Mouse (Mus musculus) midbrain, embryonic 12.5 days (tissue): ENCODE data around the gene Atmin. TPM values are rescaled to one million over a fixed set of nuclear protein-coding genes. Genes with fewer than 3 reads are reported as not detected.

Experiments
- ATAC-seq: fragments of 200-750 bp; cut with Nextera tagmentation; 2 replicates; pipeline ENCODE4 v1.8.0; 2017; ENCODE audit warnings: low read depth, moderate TSS enrichment, moderate library complexity; ENCODE audit not compliant: low FRiP score
- H3K27ac ChIP-seq: fragments of 300-500 bp; sonication (generic); replicated peaks from 2 replicates; pipeline ENCODE4 v1.5.1; 2016; ENCODE audit warnings: mild to moderate bottlenecking
- H3K27me3 ChIP-seq: fragments of 300-500 bp; sonication (generic); 2 replicates; pipeline ENCODE4 v1.6.1; 2016; ENCODE audit warnings: mild to moderate bottlenecking
- H3K36me3 ChIP-seq: fragments of 300-500 bp; sonication (generic); 2 replicates; pipeline ENCODE4 v1.6.1; 2016
- H3K4me1 ChIP-seq: fragments of 300-500 bp; sonication (generic); 2 replicates; pipeline ENCODE4 v1.6.1; 2016
- H3K4me2 ChIP-seq: fragments of 300-500 bp; sonication (generic); replicated peaks from 2 replicates; pipeline ENCODE4 v1.6.1; 2016; ENCODE audit warnings: mild to moderate bottlenecking, moderate library complexity
- H3K4me3 ChIP-seq: fragments of 300-500 bp; sonication (generic); 2 replicates; pipeline ENCODE4 v1.5.1; 2016; ENCODE audit warnings: mild to moderate bottlenecking
- H3K9ac ChIP-seq: fragments of 300-500 bp; sonication (generic); replicated peaks from 2 replicates; pipeline ENCODE4 v1.6.1; 2016; ENCODE audit warnings: mild to moderate bottlenecking, moderate library complexity
- H3K9me3 ChIP-seq: fragments of 300-500 bp; sonication (generic); 2 replicates; pipeline ENCODE4 v1.6.1; 2016; ENCODE audit warnings: mild to moderate bottlenecking
- WGBS: fragments of 180-500 bp; shearing (Covaris S2); methylation state at CpG from one replicate; pipeline ENCODE4 v1.1.7; 2016; 5-methylcytosine and 5-hydroxymethylcytosine counted together
- polyA plus RNA-seq: library from polyadenylated mRNA; unstranded; fragments of >200 nt; fragmentation: Nextera tagmentation; extraction: Ambion mirVana; gene quantifications from 2 replicates; pipeline ENCODE4 v1.2.1, GENCODE M21; 2016

Atmin gene
- 17.7 and 20.8 TPM in 2 replicates for polyA plus RNA-seq

DNA sequence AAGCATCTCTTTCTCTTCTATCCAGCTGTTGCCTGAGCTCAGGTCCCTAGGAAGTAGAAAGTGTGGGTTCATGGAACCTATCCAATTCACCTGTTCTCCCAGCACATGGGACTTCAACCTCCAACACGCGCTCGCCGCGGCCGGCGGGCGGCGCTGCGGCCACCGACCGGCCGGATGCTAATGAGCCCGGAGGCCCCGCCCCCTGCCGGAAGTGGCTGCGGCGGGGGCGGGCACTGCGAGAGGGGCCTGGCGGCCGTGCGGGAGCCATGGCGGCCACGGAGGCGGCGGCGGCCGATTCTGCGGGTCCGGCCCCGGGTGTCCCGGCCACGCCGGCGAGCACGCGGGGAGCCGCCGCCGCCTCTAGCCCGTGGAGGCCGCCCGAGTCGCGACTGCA lies at the start of gene Atmin:
Gene Atmin, plus strand, starts transcription at position 233 of the 394 bp plus-strand sequence.
- H3K4me1 ChIP-seq: peaks cover 16% of the 10 kb centered on the region
- H3K9ac ChIP-seq: peak within 1 kb of the TSS; percentile 93
- peak within 1 kb of the TSS; percentile 97 for H3K4me2 ChIP-seq
- peak; percentile 90 for ATAC-seq
- no peaks in the 10 kb centered on the region for H3K9me3 ChIP-seq
- 0 out of 2 replicates have a peak, but pooled peaks cover 10% of the 10 kb centered on the region for H3K36me3 ChIP-seq
- under 1% methylated on average over 25 of the region's 46 CpGs for WGBS
- H3K4me3 ChIP-seq: peak within 1 kb of the TSS; percentile 97
- H3K27me3 ChIP-seq: no peaks in the 10 kb centered on the region
- peak within 1 kb of the TSS; percentile 42 for H3K27ac ChIP-seq

DNA sequence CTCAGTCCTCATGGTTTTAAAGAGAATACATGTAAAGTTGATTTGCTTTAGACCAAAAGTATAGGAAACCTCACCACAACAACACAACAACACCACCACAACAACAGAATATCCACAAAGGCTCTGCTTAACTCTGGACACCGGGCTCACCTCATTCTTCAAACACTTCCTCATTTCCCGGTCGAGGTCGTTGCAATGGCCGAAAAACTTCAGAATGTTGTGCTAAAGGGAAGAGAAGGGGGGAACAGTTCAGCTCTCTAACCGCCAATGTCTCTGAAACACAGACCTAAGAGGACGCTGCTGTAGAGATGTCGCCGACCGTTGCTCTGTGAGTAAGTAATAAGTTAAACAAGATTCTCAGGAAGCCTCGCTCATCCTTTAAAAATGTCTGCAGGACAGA lies 49.3 kb upstream of the Atmin start:
- H3K27me3 ChIP-seq: no peaks in the 10 kb centered on the region
- ATAC-seq: no peak
- WGBS: 86% methylated on average over 11 of the region's 11 CpGs
- no peaks in the 10 kb centered on the region for H3K4me1 ChIP-seq
- H3K4me3 ChIP-seq: no peak overlapping the region
- peaks cover 4% of the 10 kb centered on the region; the same call in 1 of the 2 replicates for H3K9me3 ChIP-seq
- no peak overlapping the region for H3K27ac ChIP-seq
- H3K4me2 ChIP-seq: no peak overlapping the region
- peaks cover 19% of the 10 kb centered on the region for H3K36me3 ChIP-seq
- H3K9ac ChIP-seq: no peak overlapping the region

DNA sequence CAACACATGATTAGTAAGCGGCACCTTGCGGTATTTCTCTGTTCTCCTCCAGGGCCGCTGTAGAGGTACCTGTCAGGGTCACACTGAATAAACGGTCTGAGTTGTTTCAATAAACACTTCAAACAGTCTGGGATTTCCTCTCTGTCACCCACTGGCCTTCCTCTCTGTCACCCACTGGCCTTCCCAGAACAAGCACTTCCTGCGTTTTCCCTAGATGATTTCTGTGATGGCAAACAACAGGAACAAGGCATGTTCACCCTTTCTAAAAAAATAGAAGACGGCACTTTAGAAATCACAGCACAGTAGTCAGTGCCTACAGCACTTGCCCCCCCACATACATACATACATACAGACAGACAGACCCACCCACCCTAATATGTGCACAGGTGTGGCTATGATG lies 47.7 kb upstream of the Atmin start:
- peaks cover 11% of the 10 kb centered on the region for H3K36me3 ChIP-seq
- H3K4me3 ChIP-seq: no peak overlapping the region
- H3K9me3 ChIP-seq: peaks cover 4% of the 10 kb centered on the region; the same call in 1 of the 2 replicates
- H3K9ac ChIP-seq: no peak overlapping the region
- WGBS: 88% methylated on average over 6 of the region's 6 CpGs
- no peaks in the 10 kb centered on the region for H3K27me3 ChIP-seq
- no peak overlapping the region for H3K4me2 ChIP-seq
- no peak overlapping the region for H3K27ac ChIP-seq
- no peaks in the 10 kb centered on the region for H3K4me1 ChIP-seq
- no peak for ATAC-seq

- Histone ChIP-seq H3K27ac (no peak overlapping the region), H3K4me2 (no peak overlapping the region), H3K9ac (no peak overlapping the region), H3K4me1 (no peaks in the 10 kb centered on the region), H3K27me3 (no peaks in the 10 kb centered on the region), H3K4me3 (no peak overlapping the region), H3K9me3 (no peaks in the 10 kb centered on the region), H3K36me3 (peaks cover 12% of the 10 kb centered on the region)
- no peak for ATAC-seq
- WGBS: 93% methylated on average over 4 of the region's 4 CpGs
Observed at GRCm38 (mm10) chr8:116904736-116905135, 38.5 kb upstream of the Atmin start.

- Histone ChIP-seq H3K27me3 (no peaks in the 10 kb centered on the region), H3K9me3 (no peaks in the 10 kb centered on the region), H3K27ac (no peak overlapping the region), H3K4me2 (no peak overlapping the region), H3K9ac (no peak overlapping the region), H3K36me3 (peaks cover 12% of the 10 kb centered on the region), H3K4me1 (no peaks in the 10 kb centered on the region), H3K4me3 (no peak overlapping the region)
- WGBS: 94% methylated on average over 4 of the region's 4 CpGs
- ATAC-seq: no peak
Observed at GRCm38 (mm10) chr8:116905252-116905651, 37.9 kb upstream of the Atmin start.

- Histone ChIP-seq H3K9me3 (no peaks in the 10 kb centered on the region), H3K9ac (no peak overlapping the region), H3K36me3 (peaks cover 14% of the 10 kb centered on the region), H3K27me3 (no peaks in the 10 kb centered on the region), H3K4me1 (no peaks in the 10 kb centered on the region), H3K4me2 (no peak overlapping the region), H3K4me3 (no peak overlapping the region), H3K27ac (no peak overlapping the region)
- 93% methylated on average over 4 of the region's 4 CpGs for WGBS
- no peak for ATAC-seq
Observed at GRCm38 (mm10) chr8:116905836-116906235, 37.4 kb upstream of the Atmin start.

- Histone ChIP-seq H3K4me3 (peak overlapping the region; percentile 85), H3K9ac (peak overlapping the region; percentile 72), H3K9me3 (no peaks in the 10 kb centered on the region), H3K27me3 (no peaks in the 10 kb centered on the region), H3K36me3 (peaks cover 7% of the 10 kb centered on the region; the same call in 1 of the 2 replicates), H3K4me1 (peaks cover 15% of the 10 kb centered on the region), H3K4me2 (peak overlapping the region; percentile 72), H3K27ac (peak overlapping the region; percentile 66)
- WGBS: under 1% methylated on average over 22 of the region's 22 CpGs
- ATAC-seq: peak; percentile 70; the same call in 1 of the 2 replicates
Observed at GRCm38 (mm10) chr8:116921005-116921336, 22.2 kb upstream of the Atmin start.

- peak; percentile 94 for ATAC-seq
- Histone ChIP-seq H3K9ac (peak within 1 kb of the TSS; percentile 72), H3K4me3 (peak within 1 kb of the TSS; percentile 85), H3K27ac (peak within 1 kb of the TSS; percentile 66), H3K27me3 (no peaks in the 10 kb centered on the region), H3K9me3 (no peaks in the 10 kb centered on the region), H3K4me2 (peak within 1 kb of the TSS; percentile 72), H3K4me1 (peaks cover 15% of the 10 kb centered on the region), H3K36me3 (peaks cover 9% of the 10 kb centered on the region; the same call in 1 of the 2 replicates)
- WGBS: under 1% methylated on average over 57 of the region's 57 CpGs
Observed at GRCm38 (mm10) chr8:116921337-116922059, 21.7 kb upstream of the Atmin start, which contains the start of the genes Cmc2 and Cenpn. TSS of gene Cmc2 (minus strand) at chr8:116921455. TSS of gene Cenpn (plus strand) at chr8:116921730.

DNA sequence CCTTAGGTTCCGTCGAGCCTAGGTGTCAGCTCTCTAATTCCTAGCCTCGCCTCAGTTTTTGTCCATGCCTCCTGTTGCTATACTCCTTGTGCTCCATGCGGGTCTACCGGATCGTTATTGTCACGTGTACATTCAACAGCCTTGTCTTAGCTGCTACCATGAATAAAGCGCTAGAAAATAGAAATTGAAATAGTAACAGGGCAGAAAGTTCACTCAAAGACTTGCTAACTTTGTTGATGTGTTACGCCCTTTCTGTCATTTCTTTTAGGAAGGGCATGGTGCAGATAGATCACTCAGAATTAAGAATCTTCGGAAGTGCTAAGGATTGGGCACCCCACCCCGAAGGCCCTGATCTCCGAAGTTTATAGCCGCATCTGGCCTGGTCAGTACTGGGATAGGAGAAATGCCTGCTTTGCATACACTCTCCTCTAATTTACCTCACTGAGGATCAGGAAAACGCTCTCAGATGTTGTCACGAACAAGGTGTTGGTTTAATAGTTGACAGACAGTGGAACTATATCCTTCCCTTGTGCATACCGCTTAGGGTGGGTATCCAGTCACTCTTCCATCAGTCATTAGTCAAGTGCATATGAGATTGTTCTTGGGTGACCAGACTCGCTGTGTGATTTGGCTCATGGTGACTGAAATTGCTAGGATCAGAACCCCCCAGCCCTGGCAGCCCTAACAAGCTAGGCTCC lies 21.0 kb upstream of the Atmin start:
- ATAC-seq: no peak
- Histone ChIP-seq H3K36me3 (peaks cover 16% of the 10 kb centered on the region), H3K27ac (0 out of 2 replicates have a peak overlapping the region, but pooled peaks have one; percentile 66), H3K9ac (peak overlapping the region; percentile 72), H3K4me2 (peak overlapping the region; percentile 72), H3K4me3 (peak overlapping the region; percentile 85), H3K9me3 (no peaks in the 10 kb centered on the region), H3K27me3 (no peaks in the 10 kb centered on the region), H3K4me1 (peaks cover 15% of the 10 kb centered on the region)
- 36% methylated on average over 17 of the region's 17 CpGs for WGBS

- H3K9ac ChIP-seq: no peak overlapping the region
- H3K27me3 ChIP-seq: no peaks in the 10 kb centered on the region
- no peak overlapping the region for H3K4me3 ChIP-seq
- H3K4me1 ChIP-seq: peaks cover 15% of the 10 kb centered on the region
- peaks cover 28% of the 10 kb centered on the region for H3K36me3 ChIP-seq
- no peak overlapping the region for H3K4me2 ChIP-seq
- no peak for ATAC-seq
- H3K27ac ChIP-seq: no peak overlapping the region
- 89% methylated on average over 8 of the region's 8 CpGs for WGBS
- H3K9me3 ChIP-seq: no peaks in the 10 kb centered on the region
Observed at GRCm38 (mm10) chr8:116923526-116923925, 19.7 kb upstream of the Atmin start.

- H3K27me3 ChIP-seq: no peaks in the 10 kb centered on the region
- 81% methylated on average over 9 of the region's 9 CpGs for WGBS
- H3K9ac ChIP-seq: no peak overlapping the region
- ATAC-seq: no peak
- H3K27ac ChIP-seq: no peak overlapping the region
- peaks cover 57% of the 10 kb centered on the region for H3K36me3 ChIP-seq
- H3K4me2 ChIP-seq: no peak overlapping the region
- no peaks in the 10 kb centered on the region for H3K4me1 ChIP-seq
- no peaks in the 10 kb centered on the region for H3K9me3 ChIP-seq
- no peak overlapping the region for H3K4me3 ChIP-seq
Observed at GRCm38 (mm10) chr8:116927880-116928279, 15.3 kb upstream of the Atmin start.

- no peak overlapping the region for H3K27ac ChIP-seq
- WGBS: 90% methylated on average over 5 of the region's 5 CpGs
- H3K27me3 ChIP-seq: no peaks in the 10 kb centered on the region
- H3K9me3 ChIP-seq: no peaks in the 10 kb centered on the region
- no peak overlapping the region for H3K4me2 ChIP-seq
- H3K4me1 ChIP-seq: no peaks in the 10 kb centered on the region
- no peak for ATAC-seq
- H3K36me3 ChIP-seq: peaks cover 64% of the 10 kb centered on the region
- no peak overlapping the region for H3K4me3 ChIP-seq
- H3K9ac ChIP-seq: no peak overlapping the region
Observed at GRCm38 (mm10) chr8:116928588-116928987, 14.6 kb upstream of the Atmin start.
